Mouse (Mus musculus) C2C12 (cell line): ENCODE measurements at regions not wholly inside any gene's neighbourhood (a gene's known extent, or its start where the extent isn't known, plus 50 kb on each side); places are given as distances from the start of the nearest gene placed in this dataset.

Experiments used
- CEBPB ChIP-seq: IDR thresholded peaks from one replicate; pipeline ENCODE4 v1.6.1; 2011; ENCODE audit warnings: low read depth, mild to moderate bottlenecking, control low read depth, moderate library complexity
- CTCF ChIP-seq: IDR thresholded peaks from one replicate; pipeline ENCODE4 v1.5.1; 2011; ENCODE audit not compliant: control insufficient read depth, insufficient read depth, insufficient read length

DNA sequence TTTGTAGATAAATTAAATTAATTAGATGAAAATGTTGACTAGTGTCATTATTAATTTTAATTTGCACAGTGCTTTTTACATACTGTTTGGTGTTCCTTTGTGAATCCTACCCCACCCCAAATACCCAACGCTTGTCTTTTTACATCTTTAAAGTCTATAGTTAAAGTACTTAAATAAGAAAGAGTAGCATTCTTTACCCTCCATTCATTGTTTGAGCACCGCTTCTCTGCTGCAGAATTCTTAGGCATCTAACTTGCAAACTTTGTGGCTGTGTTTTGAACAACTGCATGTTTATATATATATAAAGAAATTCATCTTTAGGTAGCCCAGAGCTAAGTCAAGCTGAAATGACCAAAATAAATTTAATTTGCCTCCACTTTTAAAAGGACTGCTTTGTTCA, 140.9 kb downstream of the Lca5 start:
- TF ChIP-seq CEBPB (no peak), CTCF (no peak)
